Mouse (Mus musculus) forebrain, embryonic 16.5 days (tissue): ENCODE measurements at regions not wholly inside any gene's neighbourhood (a gene's known extent, or its start where the extent isn't known, plus 50 kb on each side); places are given as distances from the start of the nearest gene placed in this dataset.

Experiments used
- ATAC-seq: fragments of 200-750 bp; cut with Nextera tagmentation; 2 replicates; pipeline ENCODE4 v1.8.0; 2017; ENCODE audit warnings: mild to moderate bottlenecking, moderate library complexity
- H3K27ac ChIP-seq: fragments of 300-500 bp; sonication (generic); 2 replicates; pipeline ENCODE4 v1.5.1; 2014; ENCODE audit warnings: low read length, control low read depth
- H3K27me3 ChIP-seq: fragments of 300-500 bp; sonication (generic); replicated peaks from 2 replicates; pipeline ENCODE4 v1.6.1; 2014; ENCODE audit warnings: low read length; ENCODE audit not compliant: control insufficient read depth, insufficient read depth
- H3K36me3 ChIP-seq: fragments of 300-500 bp; sonication (generic); 2 replicates; pipeline ENCODE4 v1.6.1; 2014; ENCODE audit not compliant: control insufficient read depth, insufficient read depth
- H3K4me1 ChIP-seq: fragments of 300-500 bp; sonication (generic); replicated peaks from 2 replicates; pipeline ENCODE4 v1.6.1; 2014; ENCODE audit warnings: low read length; ENCODE audit not compliant: control insufficient read depth, insufficient read depth
- H3K4me2 ChIP-seq: fragments of 300-500 bp; sonication (generic); 2 replicates; pipeline ENCODE4 v1.6.1; 2014; ENCODE audit warnings: mild to moderate bottlenecking, low read length, control low read depth
- H3K4me3 ChIP-seq: fragments of 300-500 bp; sonication (generic); replicated peaks from 2 replicates; pipeline ENCODE4 v1.5.1; 2014; ENCODE audit warnings: mild to moderate bottlenecking, low read length, control low read depth
- H3K9ac ChIP-seq: fragments of 300-500 bp; sonication (generic); replicated peaks from 2 replicates; pipeline ENCODE4 v1.6.1; 2014; ENCODE audit warnings: low read depth, low read length, control low read depth
- H3K9me3 ChIP-seq: fragments of 300-500 bp; sonication (generic); 2 replicates; pipeline ENCODE4 v1.6.1; 2016; ENCODE audit warnings: low read length; ENCODE audit not compliant: control insufficient read depth
- WGBS: fragments of 180-500 bp; shearing (Covaris S2); extraction: QIAGEN DNeasy Blood & Tissue Kit; methylation state at CpG from one replicate; pipeline ENCODE4 v1.1.7; 2014; 5-methylcytosine and 5-hydroxymethylcytosine counted together

DNA sequence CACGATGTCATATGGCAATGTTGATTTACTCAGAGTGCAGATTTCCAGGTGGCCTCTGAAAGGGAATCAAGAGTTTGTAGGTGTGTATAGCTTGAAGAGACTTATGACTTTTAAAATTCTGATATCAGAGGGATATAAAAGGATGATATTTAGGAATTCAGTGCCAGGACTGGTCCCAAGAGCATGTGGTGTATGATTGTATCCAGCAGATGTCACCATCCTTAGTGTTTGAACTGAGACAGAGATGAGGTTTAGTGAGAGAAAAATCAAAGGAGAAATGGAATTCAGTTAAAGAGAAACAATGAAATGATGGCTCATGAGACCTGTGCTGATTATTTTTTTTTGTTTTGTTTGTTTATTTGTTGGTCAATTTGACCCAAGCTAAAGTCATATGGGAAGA is 94.4 kb upstream of the Agtr2 start:
- Histone ChIP-seq H3K36me3 (no peaks in the 10 kb centered on the region), H3K4me1 (no peaks in the 10 kb centered on the region), H3K4me2 (no peak overlapping the region), H3K27ac (no peak overlapping the region), H3K9ac (no peak overlapping the region), H3K9me3 (no peaks in the 10 kb centered on the region), H3K27me3 (no peaks in the 10 kb centered on the region), H3K4me3 (no peak overlapping the region)
- WGBS: 81% methylated on average over 1 of the region's 1 CpGs
- ATAC-seq: no peak

GRCm38 (mm10) chrX:21393212-21393611 is 91.1 kb upstream of the Agtr2 start:
- H3K27ac ChIP-seq: no peak overlapping the region
- no peaks in the 10 kb centered on the region for H3K36me3 ChIP-seq
- no peak overlapping the region for H3K9ac ChIP-seq
- H3K4me1 ChIP-seq: no peaks in the 10 kb centered on the region
- H3K4me2 ChIP-seq: no peak overlapping the region
- 71% methylated on average over 9 of the region's 10 CpGs for WGBS
- H3K27me3 ChIP-seq: no peaks in the 10 kb centered on the region
- no peak overlapping the region for H3K4me3 ChIP-seq
- no peak for ATAC-seq
- no peaks in the 10 kb centered on the region for H3K9me3 ChIP-seq

DNA sequence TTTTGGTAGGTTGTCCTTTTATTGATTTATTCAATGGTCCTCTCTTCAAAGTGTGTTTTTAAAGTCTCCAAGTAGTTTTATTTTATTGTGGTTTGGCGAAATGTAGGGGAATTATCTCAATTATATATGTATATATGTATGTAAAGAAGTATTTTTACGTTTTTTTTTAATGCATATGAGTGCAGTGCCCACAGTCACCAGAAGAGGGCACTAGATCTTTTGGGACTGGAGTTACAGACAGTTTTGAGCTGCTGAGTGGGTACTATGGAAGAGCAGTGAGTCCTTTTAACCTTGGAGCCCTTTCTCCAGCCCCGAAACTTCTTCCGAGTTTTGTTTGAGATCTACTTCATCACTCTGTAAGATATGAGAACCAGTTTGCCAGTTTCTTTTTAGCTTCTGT is 59.5 kb upstream of the Agtr2 start:
- H3K4me3 ChIP-seq: no peak overlapping the region
- no peaks in the 10 kb centered on the region for H3K36me3 ChIP-seq
- ATAC-seq: no peak
- WGBS: 53% methylated on average over 4 of the region's 4 CpGs
- no peak overlapping the region for H3K4me2 ChIP-seq
- H3K9ac ChIP-seq: no peak overlapping the region
- H3K9me3 ChIP-seq: no peaks in the 10 kb centered on the region
- no peaks in the 10 kb centered on the region for H3K4me1 ChIP-seq
- H3K27me3 ChIP-seq: no peaks in the 10 kb centered on the region
- H3K27ac ChIP-seq: no peak overlapping the region

GRCm38 (mm10) chrX:21428081-21428480 is 56.3 kb upstream of the Agtr2 start:
- no peaks in the 10 kb centered on the region for H3K4me1 ChIP-seq
- ATAC-seq: no peak
- no peak overlapping the region for H3K4me3 ChIP-seq
- no peaks in the 10 kb centered on the region for H3K9me3 ChIP-seq
- H3K27me3 ChIP-seq: no peaks in the 10 kb centered on the region
- WGBS: 66% methylated on average over 3 of the region's 3 CpGs
- H3K36me3 ChIP-seq: no peaks in the 10 kb centered on the region
- no peak overlapping the region for H3K27ac ChIP-seq
- H3K9ac ChIP-seq: no peak overlapping the region
- no peak overlapping the region for H3K4me2 ChIP-seq

DNA sequence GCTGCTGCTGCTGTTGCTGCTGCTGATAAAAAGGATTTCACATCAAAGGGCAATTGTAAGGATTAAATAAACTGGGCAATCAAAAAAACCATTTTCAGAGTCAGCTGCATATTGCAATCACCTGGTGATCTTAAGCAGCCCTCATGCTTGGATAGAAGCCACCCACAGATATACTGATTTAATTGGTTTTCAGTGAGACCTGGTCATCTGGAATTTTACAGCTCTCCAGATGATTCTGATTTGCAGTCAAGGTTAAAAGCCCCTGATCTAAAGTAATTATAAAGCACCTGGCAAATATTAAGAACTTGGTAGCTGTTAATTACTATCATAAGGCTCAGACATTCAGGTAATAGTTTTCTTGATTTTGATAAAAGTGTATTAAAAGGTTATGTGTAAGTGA is 50.8 kb upstream of the Agtr2 start:
- no peak overlapping the region for H3K4me3 ChIP-seq
- no peaks in the 10 kb centered on the region for H3K9me3 ChIP-seq
- no peak for ATAC-seq
- no peaks in the 10 kb centered on the region for H3K27me3 ChIP-seq
- H3K9ac ChIP-seq: no peak overlapping the region
- H3K27ac ChIP-seq: no peak overlapping the region
- H3K36me3 ChIP-seq: no peaks in the 10 kb centered on the region
- no peak overlapping the region for H3K4me2 ChIP-seq
- H3K4me1 ChIP-seq: no peaks in the 10 kb centered on the region
